Mouse (Mus musculus) spleen, postnatal 36 days (tissue): ENCODE results near the gene Vmn1r66.
"Not testable (repeated sequence)": the region's sequence is repeated elsewhere in the genome, so short reads cannot be mapped to it uniquely, and the experiment has no call there.

Experiments
- DNase-seq, 2 experiments: peaks; one replicate each; pipeline ENCODE4 v3.0.0; 2022; ENCODE audit warnings: low spot score in 2 of 2, mixed read lengths in 1 of 2

Gene Vmn1r66

GRCm38 (mm10) chr7:10277906-10278305, at the start of gene Vmn1r66:
Gene Vmn1r66 (minus strand): TSS chr7:10278006.
- no peak for DNase-seq

GRCm38 (mm10) chr7:10325462-10325861, 47.7 kb upstream of the Vmn1r66 start:
- DNase-seq: not testable (repeated sequence)

GRCm38 (mm10) chr7:10252075-10252474, 25.7 kb downstream of the Vmn1r66 start:
- DNase-seq: no peak

- DNase-seq: no peak
These were observed 28.7 kb downstream of the Vmn1r66 start for GRCm38 (mm10) chr7:10249146-10249545.
